ENCODE assay signal across 8 mouse cellular contexts in the genomic region with DNA sequence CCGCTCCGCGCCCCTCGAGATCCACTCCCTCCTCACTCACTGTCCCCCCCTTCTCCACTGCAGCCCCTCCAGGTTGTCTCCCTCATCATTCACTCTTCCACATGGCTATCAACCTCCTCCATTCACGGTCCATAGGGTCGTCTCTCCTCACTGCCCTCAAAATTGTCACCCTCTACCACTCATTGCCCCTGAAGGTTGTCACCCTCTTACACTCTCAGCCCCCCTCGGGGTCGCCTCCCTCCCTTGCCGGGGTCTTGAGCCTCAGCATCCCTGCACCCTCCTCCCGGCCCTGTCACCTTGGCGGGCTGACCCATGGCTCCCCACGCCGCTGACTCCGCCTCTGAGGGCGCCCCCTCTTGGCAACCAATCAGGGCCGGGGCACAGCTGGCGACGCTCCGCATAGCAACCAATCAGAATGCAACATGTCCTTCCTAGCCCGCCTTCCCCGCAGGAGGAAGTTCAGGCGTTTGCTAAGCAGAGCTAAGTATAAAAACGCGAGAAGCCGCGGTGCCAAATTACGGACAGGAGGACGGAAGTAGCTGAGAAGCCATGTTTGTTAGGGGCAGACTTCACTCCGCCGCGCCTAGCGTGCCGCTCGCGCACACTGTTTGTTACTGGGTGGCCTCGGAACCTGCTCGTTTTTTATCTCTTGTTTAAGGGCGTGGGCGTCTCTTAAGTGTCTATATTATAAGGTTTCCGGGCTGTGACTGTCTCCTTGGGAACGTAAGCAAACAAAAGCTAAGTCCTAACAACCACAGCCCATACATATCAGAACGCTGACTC. TPM values are rescaled to one million over a fixed set of nuclear protein-coding genes. Genes with fewer than 3 reads are reported as not detected.
DNase-seq lines count a peak whose midpoint lies in the region; ATAC-seq and TF ChIP-seq lines count a peak whose summit lies in the region.

Lyrm7 (minus strand) TSS at position 661 of the 783 bp plus-strand sequence.

- no peaks in the 10 kb centered on the region for H3K79me2 ChIP-seq in heart, adult 2 months (replicated peaks; ENCODE audit: control insufficient read depth, insufficient read depth, low read length)

- H3K27me3 ChIP-seq in embryonic facial prominence, embryonic 14.5 days (replicated peaks; ENCODE audit: control insufficient read depth, insufficient read depth, low read length): no peaks in the 10 kb centered on the region
- H3K27me3 ChIP-seq in heart, adult 2 months (ENCODE audit: control insufficient read depth, insufficient read depth, low read length): no peaks in the 10 kb centered on the region
- H3K27me3 ChIP-seq in limb, embryonic 13.5 days: no peaks in the 10 kb centered on the region
- no peaks in the 10 kb centered on the region for H3K27me3 ChIP-seq in midbrain, embryonic 16.5 days (ENCODE audit: control insufficient read depth, insufficient read depth, low read depth, low read length)

- H3K4me2 ChIP-seq in embryonic facial prominence, embryonic 14.5 days (ENCODE audit: low read depth, low read length): peak within 1 kb of the TSS; percentile 64
- peak within 1 kb of the TSS; percentile 87 for H3K4me2 ChIP-seq in limb, embryonic 13.5 days (replicated peaks)
- H3K4me2 ChIP-seq in midbrain, embryonic 16.5 days (ENCODE audit: low read length): peak within 1 kb of the TSS; percentile 85

- H3K9ac ChIP-seq in embryonic facial prominence, embryonic 14.5 days (ENCODE audit: low read depth, low read length): peak within 1 kb of the TSS; percentile 72
- peak within 1 kb of the TSS; percentile 80 for H3K9ac ChIP-seq in heart, adult 2 months (ENCODE audit: low read depth, low read length)
- peak within 1 kb of the TSS; percentile 77 for H3K9ac ChIP-seq in limb, embryonic 13.5 days
- H3K9ac ChIP-seq in midbrain, embryonic 16.5 days (ENCODE audit: low read depth, low read length): peak within 1 kb of the TSS; percentile 89

- TF ChIP-seq POLR2A in heart, adult 2 months (IDR thresholded peaks at IDR 0.05; ENCODE audit: insufficient read depth, low read depth, low read length): peak; percentile 95

- peak within 1 kb of the TSS; percentile 51 for H3K4me3 ChIP-seq in embryonic facial prominence, embryonic 14.5 days (ENCODE audit: low read depth, low read length)
- peak within 1 kb of the TSS; percentile 54 for H3K4me3 ChIP-seq in heart, adult 2 months
- peak within 1 kb of the TSS; percentile 70 for H3K4me3 ChIP-seq in limb, embryonic 13.5 days
- peak within 1 kb of the TSS; percentile 55 for H3K4me3 ChIP-seq in midbrain, embryonic 16.5 days (ENCODE audit: low read depth, low read length)

- peaks cover 10% of the 10 kb centered on the region; the same call in 1 of the 2 replicates for H3K4me1 ChIP-seq in embryonic facial prominence, embryonic 14.5 days (ENCODE audit: control insufficient read depth, insufficient read depth, low read length)
- H3K4me1 ChIP-seq in heart, adult 2 months (ENCODE audit: control insufficient read depth, insufficient read depth, low read length): no peaks in the 10 kb centered on the region
- H3K4me1 ChIP-seq in limb, embryonic 13.5 days: peaks cover 8% of the 10 kb centered on the region
- H3K4me1 ChIP-seq in midbrain, embryonic 16.5 days (ENCODE audit: control insufficient read depth, insufficient read depth, low read length): peaks cover 14% of the 10 kb centered on the region

- WGBS in embryonic facial prominence, embryonic 14.5 days: under 1% methylated on average over 42 of the region's 42 CpGs
- WGBS in heart, adult 2 months: under 1% methylated on average over 42 of the region's 42 CpGs
- WGBS in limb, embryonic 13.5 days: under 1% methylated on average over 42 of the region's 42 CpGs
- WGBS in midbrain, embryonic 16.5 days: under 1% methylated on average over 42 of the region's 42 CpGs

- intact Hi-C loops in heart, adult 2 months (cut with DNase I): loop anchor here (1.0 to 5.0 kb wide), 4 partner anchors 60 to 338 kb away; partner anchors contain the start of genes Cdc42se2 and Rapgef6

- peak within 1 kb of the TSS; percentile 83 for H3K27ac ChIP-seq in embryonic facial prominence, embryonic 14.5 days (replicated peaks; ENCODE audit: low read depth, low read length)
- peak within 1 kb of the TSS; percentile 91 for H3K27ac ChIP-seq in heart, adult 2 months
- H3K27ac ChIP-seq in limb, embryonic 13.5 days: peak within 1 kb of the TSS; percentile 79
- H3K27ac ChIP-seq in midbrain, embryonic 16.5 days (ENCODE audit: low read length): peak within 1 kb of the TSS; percentile 94

- DNase-seq in 3T3-L1 (ENCODE audit: low read depth, low spot score): peak; percentile 99
- peak; percentile 83 to 92 for DNase-seq in adrenal gland, postnatal 4 days (ENCODE audit: low spot score in 2 of 2)
- peak; percentile 100 for DNase-seq in embryonic facial prominence, embryonic 14.5 days (ENCODE audit: low spot score)
- DNase-seq in heart, adult 2 months: peak; percentile 96 to 98
- peak; percentile 97 to 99 for DNase-seq in kidney, adult 8-10 months
- peak; percentile 94 to 96 for DNase-seq in spleen, postnatal 10 days (ENCODE audit: low spot score in 2 of 2)

- no peaks in the 10 kb centered on the region for H3K36me3 ChIP-seq in embryonic facial prominence, embryonic 14.5 days (ENCODE audit: control insufficient read depth, insufficient read depth, low read length)
- H3K36me3 ChIP-seq in heart, adult 2 months (ENCODE audit: control insufficient read depth, insufficient read depth, low read length): no peaks in the 10 kb centered on the region
- H3K36me3 ChIP-seq in limb, embryonic 13.5 days: no peaks in the 10 kb centered on the region
- H3K36me3 ChIP-seq in midbrain, embryonic 16.5 days (ENCODE audit: control insufficient read depth, insufficient read depth, low read length): no peaks in the 10 kb centered on the region

- peak; percentile 35 for TF ChIP-seq CTCF in heart, adult 2 months (IDR thresholded peaks at IDR 0.05)

- H3K9me3 ChIP-seq in embryonic facial prominence, embryonic 14.5 days (ENCODE audit: control insufficient read depth, low read length): no peaks in the 10 kb centered on the region
- H3K9me3 ChIP-seq in limb, embryonic 13.5 days: no peaks in the 10 kb centered on the region
- no peaks in the 10 kb centered on the region for H3K9me3 ChIP-seq in midbrain, embryonic 16.5 days (replicated peaks; ENCODE audit: control insufficient read depth, low read length, poor library complexity, severe bottlenecking)

- TF ChIP-seq EP300 in heart, adult 2 months (IDR thresholded peaks at IDR 0.05; ENCODE audit: insufficient read depth, low read depth, low read length): peak; percentile 62; the same call in 1 of the 2 replicates

- peak; percentile 98 for ATAC-seq in embryonic facial prominence, embryonic 14.5 days (ENCODE audit: low read depth)
- ATAC-seq in limb, embryonic 13.5 days (ENCODE audit: low FRiP score, low read depth): peak; percentile 98
- ATAC-seq in midbrain, embryonic 16.5 days: peak; percentile 98

RNA-seq across cellular contexts. Expression of gene Lyrm7, which starts in this region (rescaled TPM):
- 10 to 100 TPM; 12.5 to 12.7 TPM for total RNA-seq in adrenal gland, postnatal 4 days (2021)
- polyA plus RNA-seq in embryonic facial prominence, embryonic 14.5 days (2014; fragmentation: Nextera tagmentation; extraction: Ambion mirVana): 10.6 and 11.3 TPM in 2 replicates
- total RNA-seq in heart, adult 2 months (2021): 10 to 100 TPM; 38.6 to 40.1 TPM
- polyA plus RNA-seq in heart, adult 2 months (2012; rRNA removed): 11.1 and 20.0 TPM in 2 replicates
- 9.0 and 10.4 TPM in 2 replicates for polyA plus RNA-seq in limb, embryonic 13.5 days (2015; fragmentation: Nextera tagmentation; extraction: Ambion mirVana)
- polyA plus RNA-seq in midbrain, embryonic 16.5 days (2015; fragmentation: Nextera tagmentation; extraction: Ambion mirVana): 10.5 and 15.1 TPM in 2 replicates

Comparison
In these comparisons a context has a peak if more than half of its experiments do, and no peak if none do; other contexts are left out.
1. Peak in every context shown above with its lines: DNase-seq, ATAC-seq, H3K4me3 ChIP-seq and H3K27ac ChIP-seq.